Mouse (Mus musculus): Measurements from ENCODE around the gene Tenm3. TPM values are rescaled to one million over a fixed set of nuclear protein-coding genes. Genes with fewer than 3 reads are reported as not detected.

Gene Tenm3
- total RNA-seq, 1 experiment from 2014 or later = not detected

DNA sequence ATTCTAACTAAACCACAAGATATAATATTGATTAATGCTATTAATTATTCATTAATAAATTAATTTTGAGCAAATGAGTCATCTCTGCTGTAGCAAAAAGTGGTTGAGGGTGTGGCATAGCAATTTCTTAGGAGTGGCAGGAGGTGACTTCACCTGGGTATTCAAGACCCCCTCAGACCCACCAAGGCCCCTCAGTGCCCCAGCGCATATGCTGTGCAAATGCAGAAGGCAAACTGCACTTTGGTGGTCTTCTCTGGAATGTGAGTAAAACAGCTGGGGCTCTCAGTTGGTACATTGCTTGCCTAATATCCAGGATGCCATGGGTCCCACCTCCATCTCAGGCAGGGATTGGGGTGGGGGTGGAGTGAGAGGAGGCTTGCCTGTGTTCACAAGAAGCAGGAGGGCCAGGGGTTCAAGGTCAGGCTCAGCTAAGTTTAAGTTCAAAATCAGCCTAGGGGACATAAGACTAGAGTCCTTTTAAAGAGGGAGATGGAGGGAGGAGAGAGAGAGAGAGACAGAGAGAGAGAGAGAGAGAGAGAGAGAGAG is 31.5 kb downstream of the Tenm3 start:
- no peak for ATAC-seq (replicated peaks; ENCODE audit: low read depth, poor library complexity, severe bottlenecking)

DNA sequence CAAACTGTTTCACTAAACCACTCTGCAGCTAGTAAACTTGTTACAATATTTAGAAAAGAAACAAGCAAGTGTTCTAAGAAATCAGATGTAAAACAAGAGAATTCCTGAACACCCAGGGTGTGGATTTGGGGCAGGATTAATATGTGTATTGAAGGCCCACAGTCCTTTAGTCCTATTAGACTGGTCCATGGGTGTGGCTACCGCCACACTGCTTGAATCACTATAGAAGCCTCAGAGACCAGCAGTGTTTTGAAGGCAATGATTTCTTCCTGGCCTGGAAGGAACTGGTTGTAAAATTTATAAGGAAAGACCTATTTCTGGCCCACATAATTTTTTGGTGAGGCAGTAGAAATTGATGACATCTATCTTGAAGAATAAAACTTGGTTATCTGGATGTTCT is 33.1 kb downstream of the Tenm3 start:
- no peak for ATAC-seq (replicated peaks; ENCODE audit: low read depth, poor library complexity, severe bottlenecking)

DNA sequence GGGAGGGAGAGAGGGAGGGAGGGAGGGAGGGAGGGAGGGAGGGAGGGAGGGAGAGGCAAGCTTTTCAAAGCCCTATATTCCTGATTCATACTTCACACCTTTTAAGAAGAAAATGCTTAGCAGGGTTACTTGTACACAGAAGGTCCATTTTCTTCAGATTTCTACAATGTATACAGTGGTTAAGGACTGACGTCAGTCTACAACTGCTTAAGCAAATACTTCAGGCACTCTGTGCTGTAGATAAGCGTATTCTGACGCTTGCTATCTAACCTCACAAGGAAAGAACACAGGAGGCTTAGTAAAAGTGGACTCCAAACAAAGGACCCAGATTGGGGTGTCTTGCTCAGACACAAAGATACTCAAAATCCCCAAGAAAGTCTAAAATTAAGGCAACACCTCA is 34.6 kb downstream of the Tenm3 start:
- no peak for ATAC-seq (replicated peaks; ENCODE audit: low read depth, poor library complexity, severe bottlenecking)

DNA sequence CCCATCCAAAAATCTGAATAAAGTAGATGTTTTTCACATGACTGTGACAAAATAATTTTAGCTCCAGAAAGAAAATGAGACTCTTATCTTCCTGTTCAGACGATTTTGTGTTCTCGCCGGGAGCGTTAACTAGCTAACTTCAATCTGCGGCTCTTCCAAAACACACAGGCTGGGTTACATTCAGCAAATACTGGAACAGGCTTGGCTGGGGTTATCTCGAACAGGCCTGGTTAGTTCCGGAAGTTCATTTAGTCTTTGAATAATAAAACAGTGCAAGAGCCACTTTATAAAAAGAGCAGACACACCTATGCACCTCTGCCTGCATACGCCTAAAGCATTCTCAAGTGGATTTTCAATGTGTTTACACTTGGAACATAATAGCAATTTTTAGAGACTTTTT is 40.7 kb downstream of the Tenm3 start:
- no peak for ATAC-seq (replicated peaks; ENCODE audit: low read depth, poor library complexity, severe bottlenecking)

DNA sequence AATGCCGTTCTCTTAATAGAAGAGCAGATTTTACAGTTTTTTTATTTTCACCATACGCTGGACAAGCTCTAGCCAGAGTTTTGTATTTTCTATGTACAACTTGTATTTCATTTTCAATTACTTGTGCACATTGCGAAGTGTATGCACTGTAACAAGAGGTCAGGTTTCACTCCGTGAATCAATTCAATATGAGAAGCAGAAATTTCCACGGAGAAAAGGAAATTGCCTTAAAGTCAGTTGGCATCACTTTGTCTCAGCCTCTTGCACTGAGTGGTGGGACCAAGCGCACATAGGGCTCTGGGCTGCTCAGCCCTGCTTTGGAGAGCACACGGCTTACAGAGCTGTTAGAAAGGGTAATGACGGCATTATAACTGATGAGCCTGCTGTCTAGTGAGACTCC is 41.5 kb downstream of the Tenm3 start:
- ATAC-seq (replicated peaks; ENCODE audit: low read depth, poor library complexity, severe bottlenecking) = no peak

DNA sequence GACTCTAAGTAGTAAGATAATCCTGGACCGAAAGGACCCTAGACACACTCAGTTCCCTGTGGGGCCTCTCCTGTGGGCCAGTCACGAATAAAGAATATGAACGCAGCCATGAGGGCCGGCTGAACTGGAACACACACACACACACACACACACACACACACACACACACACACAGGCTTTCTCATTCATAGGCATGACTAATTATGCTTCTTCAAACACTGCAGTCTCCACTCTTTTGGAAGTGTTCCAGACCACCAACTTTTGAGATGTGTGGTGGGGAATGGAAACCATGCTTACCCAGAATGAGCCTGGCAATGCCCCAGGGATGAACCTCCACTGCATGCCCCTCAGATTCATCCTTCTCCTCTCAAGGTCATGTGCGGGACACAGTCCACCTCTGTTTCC is 45.8 kb downstream of the Tenm3 start:
- ATAC-seq (replicated peaks; ENCODE audit: low read depth, poor library complexity, severe bottlenecking) = no peak

DNA sequence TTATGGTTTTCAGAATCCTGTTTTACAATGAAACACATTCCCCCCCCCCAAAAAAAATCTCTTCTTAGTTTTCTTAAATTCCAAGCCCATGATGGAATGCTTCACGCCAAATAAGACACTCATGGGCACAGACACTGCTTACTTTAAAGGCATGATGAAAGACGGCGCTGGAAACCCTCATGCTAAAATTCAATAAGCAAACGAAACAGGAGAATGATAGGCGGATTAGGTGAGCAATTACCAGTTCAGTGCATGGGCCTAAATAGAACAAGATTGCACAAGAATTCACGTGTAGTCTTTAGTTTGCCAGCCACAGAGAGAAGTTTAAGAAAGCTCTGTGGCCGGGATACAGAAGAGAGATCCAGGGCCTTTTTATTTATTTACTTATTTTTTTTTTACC is 49.5 kb downstream of the Tenm3 start:
- ATAC-seq (replicated peaks; ENCODE audit: low read depth, poor library complexity, severe bottlenecking) = no peak

DNA sequence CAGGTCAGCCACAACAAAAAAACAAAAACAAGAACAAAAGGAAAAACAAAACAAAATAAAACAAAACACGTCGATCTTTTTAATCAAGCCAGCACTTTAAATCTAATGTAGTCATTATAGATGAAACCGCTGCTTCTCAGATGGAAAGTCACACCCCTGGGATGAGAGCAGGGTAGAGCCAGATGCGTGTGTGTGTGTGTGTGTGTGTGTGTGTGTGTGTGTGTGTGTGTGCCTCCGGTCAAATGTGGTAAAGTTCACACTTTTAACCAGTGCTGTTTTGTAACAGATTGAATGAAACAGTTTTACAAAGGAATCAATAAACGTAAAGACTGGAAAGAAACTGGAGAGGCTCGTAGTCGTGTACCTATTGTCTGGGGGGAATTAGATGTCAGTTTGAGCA is 50.0 kb downstream of the Tenm3 start:
- no peak for ATAC-seq (replicated peaks; ENCODE audit: low read depth, poor library complexity, severe bottlenecking)

DNA sequence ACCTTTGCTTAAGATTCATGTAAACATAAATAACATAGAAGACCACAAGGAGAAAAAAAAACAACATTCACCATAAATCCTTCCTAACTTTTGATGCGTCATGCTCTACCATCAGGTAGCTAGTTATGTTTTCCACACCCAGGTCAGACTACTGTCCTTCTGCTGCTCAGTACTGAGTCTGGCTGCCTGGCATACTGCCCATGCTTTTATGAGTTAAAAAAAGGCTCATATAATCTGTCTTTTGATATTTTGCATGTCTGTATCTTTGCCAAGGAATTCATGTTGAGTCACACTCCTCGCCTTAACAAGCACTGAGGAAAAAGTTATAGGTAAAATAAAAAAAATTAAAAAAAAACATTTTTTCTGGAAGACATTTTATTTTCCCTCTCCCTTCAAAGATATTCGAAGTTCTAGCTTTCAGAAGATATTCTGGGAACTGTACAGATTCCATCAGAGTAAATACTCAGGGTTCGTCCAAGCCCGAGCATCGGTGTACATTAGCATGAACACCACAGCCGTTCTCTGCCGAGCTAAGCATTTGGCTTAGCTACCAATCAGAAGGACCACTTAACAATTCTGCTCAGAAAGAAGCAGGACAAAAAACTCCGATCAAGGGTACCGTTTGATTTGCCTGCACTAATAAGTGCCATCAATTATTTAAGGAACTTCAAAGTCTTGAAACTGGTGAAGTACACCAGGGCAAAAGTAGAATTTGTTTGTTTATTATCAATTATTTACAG is 51.0 kb downstream of the Tenm3 start:
- no peak for ATAC-seq (replicated peaks; ENCODE audit: low read depth, poor library complexity, severe bottlenecking)

DNA sequence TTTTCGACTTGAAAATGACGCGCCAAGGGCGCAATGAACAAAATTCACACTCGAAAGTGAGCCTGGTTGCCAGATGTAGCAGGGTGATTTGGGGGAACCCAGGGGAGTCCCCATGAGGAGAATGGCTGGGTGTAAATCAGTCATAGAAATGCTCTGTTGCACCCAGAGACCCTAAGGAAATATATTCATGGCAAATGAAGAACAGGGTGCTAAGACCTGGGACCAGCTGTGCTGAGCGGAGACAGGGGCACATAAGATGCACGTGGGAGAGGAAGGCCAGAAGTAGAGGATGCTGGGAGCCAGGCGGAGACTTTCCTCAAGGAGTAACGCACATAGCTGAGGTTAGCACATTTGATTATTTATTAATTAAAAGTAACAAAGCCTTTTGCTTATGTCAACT is 60.4 kb downstream of the Tenm3 start:
- ATAC-seq (replicated peaks; ENCODE audit: low read depth, poor library complexity, severe bottlenecking) = no peak

DNA sequence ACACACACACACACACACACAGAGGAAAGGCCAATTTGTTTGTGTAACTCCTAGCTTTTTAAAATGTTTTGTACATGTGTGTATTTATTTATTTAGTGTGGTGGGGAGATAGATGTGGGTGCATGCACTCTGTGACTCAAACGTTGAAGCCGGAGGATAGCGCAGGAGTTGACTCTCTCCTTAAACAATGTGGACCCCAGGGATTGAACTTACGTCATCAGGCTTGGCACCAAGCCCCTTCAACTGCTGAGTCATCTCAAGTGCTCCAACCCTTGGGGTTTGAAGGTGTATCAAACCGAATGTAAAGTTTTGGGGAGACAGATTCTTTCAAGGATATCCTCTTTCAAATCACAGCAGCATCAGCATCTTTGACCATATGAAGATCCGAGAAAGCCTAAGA is 63.1 kb downstream of the Tenm3 start:
- ATAC-seq (replicated peaks; ENCODE audit: low read depth, poor library complexity, severe bottlenecking) = no peak

DNA sequence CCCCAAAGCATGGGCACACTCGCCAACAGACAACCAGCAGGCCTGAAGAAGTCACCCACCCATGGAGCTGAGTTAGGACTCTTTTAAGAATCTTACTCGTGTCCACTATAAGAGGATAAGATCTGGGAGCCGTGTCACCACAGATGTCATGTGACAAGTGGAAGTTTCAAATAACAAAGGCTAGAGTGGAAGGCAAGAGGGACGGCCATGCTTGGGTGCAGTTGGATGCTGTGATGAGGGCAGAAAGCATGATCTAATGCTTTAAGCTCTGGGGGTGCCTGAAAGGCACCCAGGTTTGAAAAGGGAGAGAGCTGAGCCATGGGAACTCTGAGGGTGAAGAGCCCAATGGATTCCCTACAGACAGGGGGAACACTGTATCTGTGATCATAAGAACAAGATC is 64.6 kb downstream of the Tenm3 start:
- no peak for ATAC-seq (replicated peaks; ENCODE audit: low read depth, poor library complexity, severe bottlenecking)

DNA sequence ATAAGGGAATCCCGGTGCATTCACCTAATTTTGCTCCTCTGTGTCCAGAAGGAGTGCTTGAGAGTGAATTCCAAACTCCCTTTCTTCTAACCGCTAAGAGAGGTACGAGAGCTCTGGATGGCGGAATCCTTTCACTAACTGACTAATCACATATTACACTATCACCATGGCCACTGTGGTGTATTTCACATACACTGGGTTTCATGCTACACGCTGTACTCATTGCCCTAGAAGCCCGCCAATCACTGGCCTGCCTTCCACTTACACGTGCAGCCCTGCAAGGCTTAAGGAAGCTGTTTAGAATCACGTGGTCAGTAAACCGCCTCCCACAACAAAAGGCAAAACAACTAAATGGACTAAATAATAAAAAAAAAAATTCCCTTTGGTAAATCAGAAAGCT is 67.7 kb downstream of the Tenm3 start:
- ATAC-seq (replicated peaks; ENCODE audit: low read depth, poor library complexity, severe bottlenecking) = no peak

DNA sequence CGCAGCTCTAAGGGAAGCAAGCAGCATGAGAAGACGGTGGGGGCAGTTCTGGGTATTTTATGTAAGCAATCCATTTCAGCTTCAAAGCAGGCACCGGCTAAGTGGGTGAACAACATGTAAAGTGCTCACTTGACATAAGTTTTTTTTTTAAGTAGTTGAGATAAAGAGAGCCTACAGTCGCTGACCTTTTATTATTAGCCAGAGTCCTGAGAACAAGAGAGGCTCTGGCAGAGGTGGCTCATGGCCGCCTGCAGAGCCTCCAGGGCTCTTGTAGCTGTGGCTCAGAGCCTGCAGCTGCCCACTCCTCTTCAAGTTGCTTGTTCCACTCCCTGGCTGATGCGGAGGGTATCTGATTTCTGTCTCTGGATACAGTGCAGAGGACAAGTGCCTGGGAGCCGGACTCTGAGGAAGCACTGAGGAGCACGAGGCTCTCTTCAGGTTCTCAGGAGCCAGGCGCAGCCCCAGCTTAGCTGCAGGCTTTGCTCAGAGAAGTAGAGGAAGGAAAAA is 68.2 kb downstream of the Tenm3 start:
- no peak for ATAC-seq (replicated peaks; ENCODE audit: low read depth, poor library complexity, severe bottlenecking)

DNA sequence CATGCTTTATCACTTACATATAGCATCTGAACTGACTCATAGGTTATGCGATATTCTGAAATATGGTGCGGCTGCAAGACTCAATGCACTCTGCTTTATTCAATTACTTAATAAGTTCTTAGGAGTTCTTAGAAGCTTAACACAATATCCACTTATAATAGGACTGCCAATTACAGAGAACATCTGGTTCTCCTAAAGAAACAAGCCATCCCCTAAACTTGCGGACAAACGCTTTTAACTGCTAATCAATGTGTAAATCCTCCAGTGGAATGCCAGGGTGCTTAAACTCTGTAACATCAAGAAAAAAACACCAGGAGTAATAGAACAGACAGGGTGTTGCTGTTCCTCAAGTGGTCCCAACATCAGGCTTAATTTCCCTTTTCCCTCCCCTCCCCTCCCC is 68.9 kb downstream of the Tenm3 start:
- no peak for ATAC-seq (replicated peaks; ENCODE audit: low read depth, poor library complexity, severe bottlenecking)

DNA sequence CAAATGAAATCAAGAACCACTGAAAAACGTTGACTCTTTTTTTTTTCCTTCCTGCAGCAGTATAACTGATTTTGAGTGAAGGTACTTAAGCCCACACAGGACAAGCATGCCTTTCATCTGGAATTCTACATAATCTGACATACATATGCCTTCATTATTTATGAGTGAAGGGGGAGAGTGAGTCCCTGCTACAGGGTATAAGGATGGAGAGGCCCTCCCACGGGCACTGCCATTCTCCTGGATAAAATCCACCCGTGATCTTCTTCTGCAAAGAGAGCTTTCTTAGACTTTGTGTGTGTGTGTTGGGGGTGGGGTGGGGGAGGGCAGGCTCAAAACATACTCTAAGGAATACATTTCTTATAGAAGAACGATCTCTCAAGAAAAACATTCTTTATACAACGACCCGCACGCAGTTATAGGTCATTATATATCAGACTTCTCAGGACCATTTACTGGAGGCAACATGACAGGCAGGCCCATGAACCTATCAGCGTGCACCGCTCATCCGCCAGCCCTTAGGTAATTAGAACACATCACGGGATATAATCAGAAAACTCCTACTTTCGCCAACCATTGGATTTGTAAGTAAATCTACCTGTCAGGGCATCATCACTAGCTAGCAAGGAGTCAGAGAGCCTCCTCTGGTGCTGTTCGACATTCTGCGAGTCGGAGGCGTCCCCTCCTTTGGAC is 77.1 kb downstream of the Tenm3 start:
- ATAC-seq (replicated peaks; ENCODE audit: low read depth, poor library complexity, severe bottlenecking) = no peak

DNA sequence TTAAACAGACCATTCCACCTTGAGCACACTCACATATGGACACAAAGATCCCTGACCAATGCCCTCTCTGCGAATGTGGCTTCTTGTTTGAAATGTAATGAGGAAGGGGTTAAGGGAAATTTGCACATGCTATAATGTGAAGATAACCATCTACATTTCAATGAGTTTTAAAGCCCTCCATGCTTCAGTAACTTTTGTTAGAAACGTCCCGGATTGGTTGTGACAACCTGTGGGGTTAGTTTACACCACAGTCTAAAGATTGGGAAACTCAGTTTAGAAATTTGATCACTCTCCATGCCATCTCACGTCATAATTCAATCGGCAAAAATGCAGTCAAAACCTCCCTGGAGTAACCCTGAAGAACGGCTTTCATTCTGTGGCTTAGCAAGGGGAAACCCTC is 78.5 kb downstream of the Tenm3 start:
- ATAC-seq (replicated peaks; ENCODE audit: low read depth, poor library complexity, severe bottlenecking) = no peak

DNA sequence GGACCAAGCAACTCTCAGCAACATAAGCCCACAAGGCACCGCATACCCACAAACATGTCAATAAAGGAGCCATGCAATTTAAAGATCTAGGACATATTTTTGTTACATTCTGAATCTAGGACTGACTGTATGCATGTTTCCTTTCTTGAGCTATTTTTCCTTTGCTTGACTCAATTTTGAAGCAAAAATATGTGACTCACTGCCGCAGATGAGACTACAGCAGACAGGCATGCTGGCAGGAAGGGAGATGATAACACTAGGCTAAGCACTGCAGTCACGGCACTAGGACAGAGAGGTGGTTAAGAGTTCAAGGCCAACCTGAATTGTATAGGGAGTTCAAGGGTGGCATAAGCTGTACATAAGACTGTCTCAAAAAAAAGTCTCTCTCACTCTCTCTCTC is 79.7 kb downstream of the Tenm3 start:
- ATAC-seq (replicated peaks; ENCODE audit: low read depth, poor library complexity, severe bottlenecking) = no peak

DNA sequence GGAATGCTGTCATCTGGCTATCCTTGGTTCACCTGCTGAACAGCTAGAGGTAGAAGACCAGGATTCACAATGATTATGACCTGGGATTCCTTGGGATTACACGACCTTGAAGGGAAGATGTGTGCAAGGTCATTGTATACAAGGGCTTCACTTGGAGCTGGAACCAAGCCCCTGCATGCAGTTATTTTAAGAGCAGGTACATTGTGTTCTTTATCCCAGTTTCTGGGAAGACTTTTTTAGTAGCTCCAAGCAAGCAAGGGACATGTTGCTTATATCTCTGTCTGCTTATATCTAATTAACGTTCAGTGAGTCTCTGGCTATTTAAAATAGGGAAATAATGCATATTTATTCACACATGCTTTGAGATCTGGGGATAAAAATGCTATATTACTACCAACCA is 86.9 kb downstream of the Tenm3 start:
- no peak for ATAC-seq (replicated peaks; ENCODE audit: low read depth, poor library complexity, severe bottlenecking)

DNA sequence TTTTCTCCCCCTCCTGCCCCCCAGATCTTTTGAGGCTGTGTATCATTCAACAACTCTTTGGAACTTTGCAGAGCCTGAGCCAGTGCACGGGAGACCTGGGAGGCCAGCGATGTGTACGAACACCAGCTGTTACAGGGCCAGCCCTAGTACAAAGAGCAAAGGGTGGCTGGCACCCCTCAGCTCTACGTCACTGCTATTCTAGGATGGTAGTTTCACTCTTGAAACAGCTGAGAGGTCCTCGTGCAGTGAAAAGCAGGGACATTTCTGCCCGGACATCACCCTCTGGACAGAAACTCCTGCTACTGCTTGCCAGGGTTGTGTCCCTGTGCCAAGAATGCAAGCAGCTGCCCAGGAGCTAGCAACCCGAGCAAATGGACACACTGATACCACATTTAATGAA is 88.3 kb downstream of the Tenm3 start:
- no peak for ATAC-seq (replicated peaks; ENCODE audit: low read depth, poor library complexity, severe bottlenecking)

DNA sequence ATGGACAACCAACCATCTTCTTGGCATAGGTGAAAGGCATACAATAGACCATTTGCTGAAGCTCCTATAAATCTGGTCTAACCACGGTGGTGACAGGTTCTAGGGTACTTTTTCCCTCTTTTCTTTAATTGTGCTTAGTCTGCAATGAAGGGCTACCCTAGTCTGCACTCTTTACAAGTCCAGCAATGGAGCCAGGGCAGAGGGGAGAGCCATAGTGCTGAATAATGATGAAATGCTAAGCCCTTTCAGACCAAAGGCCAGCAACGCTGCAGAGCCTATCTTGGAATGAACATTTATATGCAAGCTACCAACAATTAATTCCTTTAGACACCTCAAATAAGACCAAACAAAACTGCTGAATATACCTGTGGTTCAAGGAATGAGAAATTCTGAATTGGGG is 88.8 kb downstream of the Tenm3 start:
- ATAC-seq (replicated peaks; ENCODE audit: low read depth, poor library complexity, severe bottlenecking) = no peak

DNA sequence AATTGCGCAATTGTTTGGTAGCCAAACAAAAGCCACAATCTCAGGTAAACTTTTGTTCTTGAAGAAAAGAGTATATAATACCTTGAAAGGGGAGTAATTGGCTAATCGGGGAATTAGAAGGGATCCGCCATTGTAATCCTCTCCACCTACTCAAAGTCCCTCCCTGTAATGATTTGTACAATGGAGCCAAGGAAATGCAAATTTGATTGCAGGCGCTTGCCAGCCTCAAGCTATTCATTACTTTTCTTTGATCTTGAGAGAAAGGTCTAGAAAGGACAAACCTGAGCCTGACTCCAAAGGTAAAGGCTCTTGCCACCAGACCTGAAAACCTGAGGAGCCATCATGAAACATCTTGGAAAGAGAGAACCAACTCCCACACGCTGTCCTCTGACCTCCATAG is 91.8 kb downstream of the Tenm3 start:
- no peak for ATAC-seq (replicated peaks; ENCODE audit: low read depth, poor library complexity, severe bottlenecking)
